Mouse (Mus musculus) kidney, postnatal 14 days (tissue): ENCODE measurements around the gene AC134908.4.

ENCODE experiments used
- DNase-seq: peaks from one replicate; pipeline ENCODE4 v3.0.0; 2022; ENCODE audit warnings: mixed read lengths

Gene AC134908.4

GRCm38 (mm10) chr17:25806507-25806906 is 11.0 kb upstream of the AC134908.4 start:
- no peak for DNase-seq

- DNase-seq, result no peak
These were observed 7.5 kb upstream of the AC134908.4 start for GRCm38 (mm10) chr17:25802825-25803517.

- peak; percentile 81 for DNase-seq
These were observed 5.6 kb upstream of the AC134908.4 start for GRCm38 (mm10) chr17:25801029-25801428.

- peak; percentile 93 for DNase-seq
These were observed 1.5 kb upstream of the AC134908.4 start, which contains the start of gene Metrn for GRCm38 (mm10) chr17:25796951-25797369. Gene Metrn, minus strand, starts transcription at chr17:25797136.

- peak; percentile 54 for DNase-seq
These were observed 832 bp upstream of the AC134908.4 start for GRCm38 (mm10) chr17:25796211-25796771.

- no peak for DNase-seq
These were observed 461 bp downstream of the AC134908.4 start for GRCm38 (mm10) chr17:25794998-25795397.

- DNase-seq, result no peak
These were observed 1.3 kb downstream of the AC134908.4 start for GRCm38 (mm10) chr17:25794197-25794596.

GRCm38 (mm10) chr17:25792615-25793014 is 2.8 kb downstream of the AC134908.4 start, which contains the start of gene Fam173a:
Gene Fam173a, minus strand, starts transcription at chr17:25792901.
- peak; percentile 92 for DNase-seq

GRCm38 (mm10) chr17:25791843-25792527 is 3.5 kb downstream of the AC134908.4 start:
- peak; percentile 88 for DNase-seq

GRCm38 (mm10) chr17:25791320-25791842 is 4.1 kb downstream of the AC134908.4 start:
- DNase-seq, result no peak

GRCm38 (mm10) chr17:25786781-25787504 is 8.5 kb downstream of the AC134908.4 start:
- no peak for DNase-seq

- DNase-seq, result no peak
These were observed 9.2 kb downstream of the AC134908.4 start, which contains the start of gene Ccdc78 for GRCm38 (mm10) chr17:25786280-25786679. Gene Ccdc78, plus strand, starts transcription at chr17:25786580.

- peak; percentile 98 for DNase-seq
These were observed 10.1 kb downstream of the AC134908.4 start, which contains the start of gene Haghl for GRCm38 (mm10) chr17:25785281-25785745. Gene Haghl, minus strand, starts transcription at chr17:25785673.

GRCm38 (mm10) chr17:25783861-25784574 is 11.4 kb downstream of the AC134908.4 start:
- no peak for DNase-seq

- DNase-seq, result no peak
These were observed 12.4 kb downstream of the AC134908.4 start for GRCm38 (mm10) chr17:25783086-25783485.

- no peak for DNase-seq
These were observed 14.1 kb downstream of the AC134908.4 start for GRCm38 (mm10) chr17:25781339-25781738.

GRCm38 (mm10) chr17:25777948-25778347 is 17.5 kb downstream of the AC134908.4 start:
- DNase-seq, result no peak

- peak; percentile 50 for DNase-seq
These were observed 20.0 kb downstream of the AC134908.4 start for GRCm38 (mm10) chr17:25775318-25776062.

- DNase-seq, result peak; percentile 97
These were observed 21.8 kb downstream of the AC134908.4 start, which contains the start of gene Narfl for GRCm38 (mm10) chr17:25773549-25774120. Gene Narfl, plus strand, starts transcription at chr17:25773776.

- no peak for DNase-seq
These were observed 26.1 kb downstream of the AC134908.4 start for GRCm38 (mm10) chr17:25769331-25769730.

- no peak for DNase-seq
These were observed 29.6 kb downstream of the AC134908.4 start for GRCm38 (mm10) chr17:25765886-25766285.
